Mouse (Mus musculus) stomach, postnatal 0 days (tissue): ENCODE data around the gene Tmem88b.

ENCODE experiments used
- CTCF ChIP-seq: IDR thresholded peaks from 2 replicates; pipeline ENCODE4 v1.5.1; 2016; ENCODE audit warnings: antibody characterized with exemption, low read depth, mild to moderate bottlenecking, moderate library complexity
- EP300 ChIP-seq: optimal IDR thresholded peaks from 2 replicates; pipeline ENCODE3; 2016; ENCODE audit warnings: antibody characterized with exemption

- TF ChIP-seq CTCF: no peak
- no peak for TF ChIP-seq EP300
These were observed 15.0 kb downstream of the Tmem88b start for GRCm38 (mm10) chr4:155770626-155771025.
